Mouse (Mus musculus) intestine, postnatal 0 days (tissue): ENCODE results near the gene Supt20. TPM values are rescaled to one million over a fixed set of nuclear protein-coding genes. Genes with fewer than 3 reads are reported as not detected.

Experiments used
- ATAC-seq: fragments of 200-750 bp; cut with Nextera tagmentation; 2 replicates; pipeline ENCODE4 v1.8.0; 2017; ENCODE audit warnings: mild to moderate bottlenecking, moderate TSS enrichment, moderate library complexity
- H3K27ac ChIP-seq: fragments of 300-500 bp; sonication (generic); 2 replicates; pipeline ENCODE4 v1.5.1; 2014; ENCODE audit warnings: mild to moderate bottlenecking, low read depth, low read length, moderate library complexity
- H3K27me3 ChIP-seq: fragments of 300-500 bp; sonication (generic); replicated peaks from 2 replicates; pipeline ENCODE4 v1.6.1; 2014; ENCODE audit warnings: low read length, mixed read lengths; ENCODE audit not compliant: control insufficient read depth, insufficient read depth
- H3K36me3 ChIP-seq: fragments of 300-500 bp; sonication (generic); 2 replicates; pipeline ENCODE4 v1.6.1; 2014; ENCODE audit warnings: mild to moderate bottlenecking, moderate library complexity; ENCODE audit not compliant: control insufficient read depth, insufficient read depth
- H3K4me1 ChIP-seq: fragments of 300-500 bp; sonication (generic); replicated peaks from 2 replicates; pipeline ENCODE4 v1.6.1; 2014; ENCODE audit warnings: antibody characterized with exemption, low read length, mixed read lengths; ENCODE audit not compliant: control insufficient read depth, insufficient read depth
- H3K4me2 ChIP-seq: fragments of 300-500 bp; sonication (generic); replicated peaks from 2 replicates; pipeline ENCODE4 v1.6.1; 2014; ENCODE audit warnings: low read depth, mild to moderate bottlenecking, moderate library complexity
- H3K4me3 ChIP-seq: fragments of 300-500 bp; sonication (generic); 2 replicates; pipeline ENCODE4 v1.5.1; 2014; ENCODE audit warnings: low read depth, low read length
- H3K9ac ChIP-seq: fragments of 300-500 bp; sonication (generic); 2 replicates; pipeline ENCODE4 v1.6.1; 2014; ENCODE audit warnings: mild to moderate bottlenecking, low read depth, low read length
- H3K9me3 ChIP-seq: fragments of 300-500 bp; sonication (generic); 2 replicates; pipeline ENCODE4 v1.6.1; 2016; ENCODE audit warnings: mixed run types; ENCODE audit not compliant: control insufficient read depth
- CTCF ChIP-seq: sonication (generic); IDR thresholded peaks from 2 replicates; pipeline ENCODE4 v1.5.1; 2016; ENCODE audit warnings: low read depth, mild to moderate bottlenecking, control low read depth, antibody characterized with exemption, moderate library complexity
- WGBS: fragments of 180-500 bp; shearing (Covaris S2); extraction: QIAGEN DNeasy Blood & Tissue Kit; methylation state at CpG from one replicate; pipeline ENCODE4 v1.1.7; 2014; 5-methylcytosine and 5-hydroxymethylcytosine counted together
- polyA plus RNA-seq: library from polyadenylated mRNA; unstranded; fragments of >200 nt; fragmentation: Nextera tagmentation; extraction: Ambion mirVana; gene quantifications from 2 replicates; pipeline ENCODE4 v1.2.1, GENCODE M21; 2015

The Supt20 gene
- polyA plus RNA-seq, 1 experiment from 2014 or later: 27.5 TPM

DNA sequence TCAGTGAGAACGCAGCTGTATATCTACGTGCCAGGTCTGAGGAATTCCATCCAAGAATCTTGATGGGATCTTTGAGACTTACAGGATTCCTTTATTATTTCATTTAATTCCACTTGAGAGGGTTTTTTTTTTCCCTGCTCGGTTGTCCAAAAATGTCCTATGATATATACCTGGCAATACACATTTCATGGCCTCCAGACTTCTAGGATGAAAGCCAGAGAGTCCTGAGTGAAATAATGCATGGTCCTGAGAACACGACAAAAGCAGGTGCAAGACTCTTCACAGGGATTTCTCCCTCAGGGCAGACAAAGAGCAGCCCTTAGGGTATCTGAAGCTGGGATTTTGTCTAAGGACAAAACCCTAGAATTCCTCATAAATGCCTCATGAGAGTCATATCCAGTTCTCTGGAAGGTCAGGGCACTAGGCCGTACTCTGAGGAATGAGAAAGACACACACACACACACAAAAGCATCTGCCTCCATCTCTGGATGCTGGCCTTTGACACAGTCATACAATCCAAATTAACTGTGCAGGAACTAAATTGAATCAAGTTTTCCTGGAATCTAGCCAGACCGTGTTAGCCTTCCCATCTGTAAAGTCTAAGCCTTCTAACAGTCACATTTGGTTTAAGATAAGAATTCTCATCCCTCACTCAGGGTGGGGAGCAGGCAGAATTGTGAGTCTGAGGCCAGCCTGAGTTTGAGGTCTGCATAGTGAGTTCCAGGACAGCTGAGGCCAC is 34.5 kb upstream of the Supt20 start:
- H3K27ac ChIP-seq: no peak overlapping the region
- H3K9me3 ChIP-seq: no peaks in the 10 kb centered on the region
- no peak overlapping the region for H3K4me3 ChIP-seq
- H3K9ac ChIP-seq: no peak overlapping the region
- TF ChIP-seq CTCF: no peak
- H3K36me3 ChIP-seq: no peaks in the 10 kb centered on the region
- no peaks in the 10 kb centered on the region for H3K4me1 ChIP-seq
- ATAC-seq: no peak
- no peak overlapping the region for H3K4me2 ChIP-seq
- H3K27me3 ChIP-seq: no peaks in the 10 kb centered on the region
- WGBS: 73% methylated on average over 6 of the region's 6 CpGs

GRCm38 (mm10) chr3:54659736-54660135 is 32.9 kb upstream of the Supt20 start:
- Histone ChIP-seq H3K4me3 (no peak overlapping the region), H3K27ac (no peak overlapping the region), H3K9ac (no peak overlapping the region), H3K4me2 (no peak overlapping the region), H3K27me3 (no peaks in the 10 kb centered on the region), H3K9me3 (no peaks in the 10 kb centered on the region), H3K36me3 (no peaks in the 10 kb centered on the region), H3K4me1 (no peaks in the 10 kb centered on the region)
- no peak for ATAC-seq
- WGBS: 95% methylated on average over 2 of the region's 2 CpGs
- no peak for TF ChIP-seq CTCF

- H3K27ac ChIP-seq: no peak overlapping the region
- 55% methylated on average over 5 of the region's 5 CpGs for WGBS
- H3K4me2 ChIP-seq: no peak overlapping the region
- H3K4me1 ChIP-seq: no peaks in the 10 kb centered on the region
- ATAC-seq: no peak
- H3K27me3 ChIP-seq: no peaks in the 10 kb centered on the region
- H3K9ac ChIP-seq: no peak overlapping the region
- TF ChIP-seq CTCF: peak; percentile 38
- no peaks in the 10 kb centered on the region for H3K36me3 ChIP-seq
- H3K4me3 ChIP-seq: no peak overlapping the region
- H3K9me3 ChIP-seq: no peaks in the 10 kb centered on the region
Observed at GRCm38 (mm10) chr3:54662411-54662810, 30.2 kb upstream of the Supt20 start.

- Histone ChIP-seq H3K4me3 (no peak overlapping the region), H3K4me1 (0 out of 2 replicates have a peak, but pooled peaks cover 4% of the 10 kb centered on the region), H3K9ac (no peak overlapping the region), H3K27me3 (no peaks in the 10 kb centered on the region), H3K27ac (no peak overlapping the region), H3K9me3 (no peaks in the 10 kb centered on the region), H3K36me3 (no peaks in the 10 kb centered on the region), H3K4me2 (no peak overlapping the region)
- no peak for TF ChIP-seq CTCF
- no peak for ATAC-seq
- WGBS: 64% methylated on average over 3 of the region's 3 CpGs
Observed at GRCm38 (mm10) chr3:54668141-54668540, 24.5 kb upstream of the Supt20 start.

GRCm38 (mm10) chr3:54668722-54669121 is 23.9 kb upstream of the Supt20 start:
- 59% methylated on average over 6 of the region's 6 CpGs for WGBS

GRCm38 (mm10) chr3:54669559-54669958 is 23.0 kb upstream of the Supt20 start:
- H3K4me2 ChIP-seq: no peak overlapping the region
- H3K27me3 ChIP-seq: no peaks in the 10 kb centered on the region
- 85% methylated on average over 6 of the region's 6 CpGs for WGBS
- no peak overlapping the region for H3K9ac ChIP-seq
- H3K36me3 ChIP-seq: no peaks in the 10 kb centered on the region
- no peaks in the 10 kb centered on the region for H3K9me3 ChIP-seq
- no peak overlapping the region for H3K27ac ChIP-seq
- TF ChIP-seq CTCF: peak; percentile 37
- ATAC-seq: no peak
- 0 out of 2 replicates have a peak, but pooled peaks cover 4% of the 10 kb centered on the region for H3K4me1 ChIP-seq
- H3K4me3 ChIP-seq: no peak overlapping the region

More at GRCm38 (mm10) chr3:54668722-54669121, 23.9 kb upstream of the Supt20 start:
- Histone ChIP-seq H3K27me3 (no peaks in the 10 kb centered on the region), H3K9me3 (no peaks in the 10 kb centered on the region), H3K4me1 (0 out of 2 replicates have a peak, but pooled peaks cover 4% of the 10 kb centered on the region), H3K4me3 (no peak overlapping the region), H3K9ac (no peak overlapping the region), H3K4me2 (no peak overlapping the region), H3K27ac (no peak overlapping the region), H3K36me3 (no peaks in the 10 kb centered on the region)
- no peak for ATAC-seq
- no peak for TF ChIP-seq CTCF
